Mouse (Mus musculus) forelimb bud, embryonic 11.5 days (tissue): ENCODE measurements around the gene Mast4.

ENCODE experiments used
- DNase-seq: peaks from one replicate; pipeline ENCODE4 v3.0.0-alpha.2; 2012; ENCODE audit warnings: low read depth, low spot score

Gene Mast4

DNA sequence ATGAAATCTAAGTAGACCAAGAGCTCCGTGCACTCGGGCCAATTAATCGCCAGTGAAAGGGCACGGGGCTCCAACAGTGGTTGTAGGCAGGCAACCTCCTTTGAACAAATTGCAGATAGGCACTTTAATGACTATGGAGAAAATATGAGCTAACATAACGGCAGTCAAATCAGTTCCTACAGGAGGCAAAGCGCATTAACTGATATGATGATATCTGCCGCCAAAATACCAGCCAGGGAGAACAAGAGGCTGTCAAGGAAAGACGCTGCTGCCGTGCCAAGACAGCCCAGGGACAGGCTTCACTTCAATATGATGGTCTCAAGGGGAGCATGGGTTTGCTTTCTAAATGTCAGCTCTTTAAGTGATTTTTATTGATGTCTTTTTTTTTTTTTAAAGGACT is 401.9 kb downstream of the Mast4 start:
- no peak for DNase-seq

DNA sequence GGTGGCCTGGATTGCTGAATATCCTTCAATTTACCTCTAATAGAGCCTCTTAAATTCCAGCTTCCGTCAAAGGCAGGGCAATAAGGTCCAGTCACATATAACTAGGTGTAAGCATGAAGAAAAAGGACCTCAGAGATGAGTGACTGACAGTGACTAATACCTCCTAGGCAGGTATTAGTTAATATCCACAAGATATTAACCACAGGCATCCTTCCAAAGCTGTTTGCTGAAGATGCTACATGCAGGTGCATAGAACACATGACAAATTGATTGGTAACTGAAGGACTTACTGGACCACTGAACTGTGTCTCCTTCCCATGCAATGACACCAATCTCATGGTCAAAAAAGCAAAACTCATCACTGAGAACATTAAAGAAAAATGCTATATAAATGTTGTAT is 402.3 kb downstream of the Mast4 start:
- DNase-seq: no peak

DNA sequence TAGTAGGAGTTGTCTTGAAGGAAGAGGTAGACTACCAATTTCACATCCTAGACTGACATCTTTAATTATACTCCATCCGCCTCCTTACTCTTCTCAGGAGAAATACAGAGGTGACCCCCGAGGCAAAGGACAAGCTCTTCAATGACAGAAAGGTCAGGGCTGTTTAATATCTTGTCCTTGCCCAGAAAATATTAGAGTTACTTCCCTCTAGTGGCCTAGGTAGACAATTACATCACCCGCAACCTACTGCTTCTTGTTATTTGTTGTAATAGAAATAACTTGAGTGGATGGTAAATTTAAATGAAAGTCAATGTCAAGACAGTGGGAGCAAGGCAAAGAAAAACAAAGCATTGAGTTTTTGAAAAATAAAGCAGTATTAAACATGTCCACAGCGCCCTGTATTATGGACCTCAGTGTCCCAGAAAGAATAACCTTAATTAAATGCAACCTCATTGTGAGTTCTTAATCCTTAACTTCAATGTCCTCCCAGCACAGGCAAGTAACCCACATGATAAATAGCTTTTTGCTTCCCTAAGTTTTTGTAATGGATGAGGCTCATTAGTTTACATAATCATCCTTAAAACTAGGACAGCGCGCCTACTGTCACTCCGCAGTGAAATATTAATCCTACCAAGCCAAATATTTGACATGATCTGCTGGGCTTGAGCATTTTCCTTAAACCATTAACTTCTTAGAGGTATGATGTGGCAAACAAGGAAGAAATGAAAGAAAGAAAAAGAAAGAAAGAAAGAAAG is 408.3 kb downstream of the Mast4 start:
- no peak for DNase-seq

DNA sequence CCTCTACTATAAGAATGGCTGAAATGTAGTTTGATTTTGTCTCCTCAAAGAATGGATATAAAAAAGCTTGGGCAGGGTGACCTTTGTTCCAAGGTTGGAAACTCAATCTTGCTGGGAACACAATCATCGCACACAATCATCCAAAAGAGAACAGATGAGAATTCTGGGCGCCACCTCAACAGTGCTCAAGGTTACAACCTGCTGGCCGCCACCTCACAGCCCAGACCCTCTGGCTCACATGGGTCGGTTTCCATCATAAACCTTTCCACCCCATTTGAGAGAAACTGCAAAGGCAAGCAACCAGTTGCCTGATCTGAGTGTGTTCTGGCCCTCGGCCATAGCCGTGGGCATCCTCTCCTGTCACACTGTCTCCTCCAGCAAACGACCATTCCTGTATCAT is 414.6 kb downstream of the Mast4 start:
- DNase-seq: no peak

DNA sequence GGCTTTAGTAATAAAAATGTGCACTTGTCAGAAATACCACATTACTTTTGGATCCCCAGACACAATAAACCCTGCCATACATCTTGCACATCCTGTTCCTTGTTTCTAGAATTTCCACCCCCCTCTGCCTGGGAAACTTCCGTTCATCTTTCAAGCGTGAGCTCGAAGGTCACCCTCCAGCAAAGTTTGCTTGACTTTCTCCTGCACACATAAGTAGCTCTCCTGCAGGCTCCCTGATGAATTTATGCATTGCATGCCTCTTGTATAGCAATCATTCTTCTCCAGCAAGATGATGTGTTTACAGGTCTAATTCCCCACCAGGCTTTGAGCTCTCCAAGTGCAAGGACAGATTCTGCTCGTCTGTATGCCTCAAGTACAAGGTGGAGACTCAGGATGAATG is 415.7 kb downstream of the Mast4 start:
- no peak for DNase-seq

DNA sequence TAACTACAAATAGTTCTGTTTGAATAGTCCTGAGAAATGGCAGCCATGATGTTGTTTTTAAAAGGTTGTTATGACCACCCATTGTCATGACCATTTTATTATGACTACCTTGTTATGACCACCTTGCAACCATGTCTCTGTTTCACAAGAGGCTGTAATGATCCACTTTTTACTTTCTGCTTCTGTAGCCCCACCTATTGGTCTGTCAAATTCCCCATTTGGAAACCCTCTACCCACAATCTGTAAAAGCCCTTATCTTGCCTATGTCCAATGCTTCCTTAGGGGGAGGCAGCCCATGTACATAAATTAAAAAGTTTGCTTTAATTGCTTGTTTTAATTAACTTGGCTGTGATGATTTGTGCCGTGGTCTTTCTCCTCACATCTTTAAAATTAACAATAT is 419.0 kb downstream of the Mast4 start:
- DNase-seq: no peak

DNA sequence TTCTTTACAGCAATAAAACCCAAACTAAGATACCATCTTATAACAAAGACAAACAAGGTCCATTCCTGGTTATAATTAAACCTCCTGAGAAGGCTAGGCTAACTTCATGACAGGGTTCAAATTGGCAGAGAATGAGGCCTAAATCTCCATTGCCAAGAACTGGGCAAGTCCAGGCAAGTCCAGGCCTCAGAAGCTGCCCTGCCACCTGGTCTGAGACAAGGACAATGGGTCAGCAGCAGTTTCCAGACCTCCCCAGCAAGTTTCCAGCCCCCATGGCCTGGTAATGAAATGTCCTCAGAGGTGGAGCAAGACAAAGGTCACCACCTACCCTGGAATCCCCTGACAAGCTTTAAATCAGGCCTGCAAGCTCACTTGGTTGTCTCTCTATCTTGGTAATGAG is 419.5 kb downstream of the Mast4 start:
- no peak for DNase-seq

DNA sequence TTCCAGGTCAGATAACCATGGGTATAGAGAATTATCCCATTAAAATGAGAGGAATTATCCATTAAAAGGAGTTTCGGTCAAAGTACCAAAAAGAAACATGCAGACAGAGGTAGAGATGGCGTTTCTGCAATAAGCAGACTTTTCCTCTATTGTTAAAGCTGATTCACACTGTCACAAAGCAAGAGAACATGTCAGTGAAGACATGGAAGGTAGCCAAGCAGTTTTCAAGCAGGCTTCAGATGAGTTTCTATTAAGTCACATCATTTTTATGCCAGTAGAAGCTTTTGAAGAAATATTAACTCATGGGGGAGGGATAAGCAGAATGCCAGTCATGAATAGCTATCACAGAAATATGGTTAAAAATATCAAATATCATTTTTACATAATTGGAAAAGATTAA is 420.4 kb downstream of the Mast4 start:
- DNase-seq: no peak

DNA sequence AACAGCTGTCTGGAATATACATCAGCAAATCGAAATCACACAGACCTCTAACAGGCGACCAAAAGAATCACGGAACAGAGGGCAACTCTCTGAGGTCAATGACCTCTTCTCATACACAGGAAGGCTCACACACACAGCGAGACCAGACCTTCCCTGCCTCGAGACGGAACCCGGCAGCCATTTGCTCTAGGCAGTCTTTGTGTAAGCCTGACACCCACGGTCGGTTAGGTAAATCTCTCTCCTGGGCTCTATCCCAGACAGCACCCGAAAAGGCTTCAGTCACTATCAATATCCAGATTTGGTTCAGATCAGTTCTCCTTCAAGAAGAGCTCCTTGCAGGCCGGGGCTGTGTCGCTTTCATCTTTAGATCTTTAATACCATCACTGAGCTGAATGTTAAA is 421.4 kb downstream of the Mast4 start:
- no peak for DNase-seq

DNA sequence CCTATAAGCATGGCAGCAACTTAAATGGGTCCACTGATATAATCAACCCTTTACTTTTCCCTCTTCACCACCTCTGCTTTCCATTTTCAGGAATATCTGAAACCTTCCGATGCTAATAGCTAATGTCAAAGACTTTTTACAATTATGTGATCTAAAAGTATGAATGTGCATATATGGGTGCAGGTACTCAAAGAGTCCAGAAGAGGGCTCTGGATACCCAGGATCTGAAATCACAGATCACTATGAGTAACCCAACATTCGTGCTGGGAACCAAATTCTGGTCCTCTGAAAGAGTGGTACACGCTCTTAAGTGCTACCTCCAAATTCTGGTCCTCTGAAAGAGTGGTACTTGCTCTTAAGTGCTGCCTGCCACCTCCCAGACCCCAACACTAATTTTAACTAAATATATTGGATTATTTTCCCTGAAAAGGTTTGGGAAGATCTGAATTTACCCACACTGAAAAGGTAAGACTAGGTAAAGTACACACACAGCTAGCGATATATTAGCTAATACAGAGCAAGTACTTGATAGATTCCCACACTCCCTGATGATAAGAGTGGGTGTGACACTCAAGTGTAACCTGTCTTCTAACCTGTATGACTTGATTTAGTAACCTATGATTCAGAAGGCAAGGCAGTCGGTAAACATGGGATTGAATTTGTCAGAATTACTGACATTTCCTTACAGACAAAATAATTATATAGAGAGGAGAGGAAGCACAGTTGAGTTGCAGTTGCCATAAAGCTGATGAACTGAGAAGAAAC is 424.5 kb downstream of the Mast4 start:
- no peak for DNase-seq

DNA sequence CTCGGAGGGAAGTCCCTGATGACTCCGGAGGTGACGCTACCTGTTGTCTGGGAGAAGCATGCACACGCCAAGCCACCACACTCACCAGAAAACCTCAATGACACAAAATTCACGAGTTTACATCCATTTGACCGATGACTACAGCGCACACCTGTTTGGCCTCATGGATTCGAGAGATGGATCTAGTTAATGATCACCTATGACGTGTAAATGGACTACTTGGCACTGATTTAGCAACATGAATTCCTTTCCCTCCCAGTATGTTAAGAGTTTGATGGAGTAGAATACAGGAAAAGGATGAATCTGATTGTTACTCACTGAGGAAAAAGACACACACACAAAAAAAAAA is 427.7 kb downstream of the Mast4 start:
- no peak for DNase-seq

DNA sequence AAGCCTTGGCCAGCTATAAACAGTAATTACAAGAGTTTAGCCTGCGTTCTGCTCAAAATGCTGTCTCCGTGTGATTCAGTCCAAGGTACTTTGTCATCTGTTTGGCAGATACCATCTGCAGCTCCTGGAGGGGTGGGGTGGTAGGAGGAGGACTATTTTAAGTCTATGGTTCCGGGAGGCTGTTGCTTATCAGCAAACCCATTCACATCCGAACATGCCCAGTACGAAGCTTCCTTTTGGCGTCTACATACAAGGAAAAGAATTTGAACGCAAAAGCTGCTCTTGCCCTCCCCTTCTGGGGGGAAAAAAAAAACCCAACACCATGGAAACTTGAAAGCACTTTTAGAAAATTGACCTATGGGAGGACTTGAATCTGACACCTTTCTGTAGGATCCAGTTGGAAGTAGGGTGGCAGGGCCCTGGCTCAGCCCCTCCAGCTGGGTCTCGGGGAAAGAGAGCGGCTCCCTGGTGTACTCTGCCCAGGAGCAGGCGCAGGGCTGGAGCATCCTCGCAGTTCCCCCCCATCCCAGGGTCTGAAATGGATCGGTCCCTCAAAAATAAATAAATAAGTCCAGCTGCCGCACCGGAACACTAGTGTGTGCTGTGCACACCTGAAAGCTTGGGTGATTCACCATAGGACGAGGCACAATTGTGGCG is 428.2 kb downstream of the Mast4 start:
- peak; percentile 91 for DNase-seq

DNA sequence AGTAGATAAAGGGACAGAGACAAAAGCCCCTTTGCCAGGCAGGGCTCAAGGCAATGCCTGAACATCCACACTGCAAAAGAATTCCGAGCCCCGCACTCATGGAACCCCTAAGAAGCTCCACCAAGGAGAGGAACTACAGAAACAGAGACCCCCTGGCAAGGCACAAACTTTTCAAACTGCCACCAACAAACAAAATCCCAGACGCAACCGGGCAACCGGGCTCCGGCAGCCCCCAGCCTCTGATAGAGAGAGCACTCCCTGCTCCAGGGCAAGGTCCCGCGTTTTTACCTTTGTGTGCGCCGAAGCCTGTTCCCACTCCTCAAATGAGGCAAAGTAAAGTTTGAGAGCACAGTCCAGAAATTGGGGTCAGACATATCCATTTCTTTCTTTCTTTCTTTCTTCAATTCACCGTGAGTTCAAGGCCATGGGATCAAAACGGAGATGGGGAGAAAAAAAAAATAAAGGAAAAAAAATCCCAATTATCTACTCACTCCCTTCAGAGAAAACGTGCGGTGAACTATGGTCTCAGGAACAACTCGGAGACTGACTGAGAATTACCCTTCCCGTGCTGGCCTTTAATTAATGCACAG is 428.8 kb downstream of the Mast4 start:
- DNase-seq: no peak

DNA sequence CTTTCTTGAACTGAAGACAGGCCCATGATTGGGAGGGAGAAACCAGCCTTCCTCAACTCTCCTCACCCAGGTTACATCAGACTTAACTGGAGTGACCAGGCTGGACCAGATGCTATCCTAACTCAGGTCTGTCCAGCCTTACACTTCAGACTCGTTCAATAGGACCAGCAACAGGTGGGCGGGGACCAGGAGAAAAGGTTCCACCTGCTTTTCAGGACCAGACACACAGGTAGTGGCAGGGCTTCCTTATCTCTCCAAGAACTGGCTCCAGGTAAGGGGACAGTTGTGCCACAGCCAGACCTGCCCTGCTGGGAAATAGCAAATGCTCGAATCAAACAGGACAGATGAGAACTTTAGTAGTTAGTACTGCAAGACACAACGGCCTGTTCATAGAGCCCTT is 430.6 kb downstream of the Mast4 start:
- DNase-seq: no peak

DNA sequence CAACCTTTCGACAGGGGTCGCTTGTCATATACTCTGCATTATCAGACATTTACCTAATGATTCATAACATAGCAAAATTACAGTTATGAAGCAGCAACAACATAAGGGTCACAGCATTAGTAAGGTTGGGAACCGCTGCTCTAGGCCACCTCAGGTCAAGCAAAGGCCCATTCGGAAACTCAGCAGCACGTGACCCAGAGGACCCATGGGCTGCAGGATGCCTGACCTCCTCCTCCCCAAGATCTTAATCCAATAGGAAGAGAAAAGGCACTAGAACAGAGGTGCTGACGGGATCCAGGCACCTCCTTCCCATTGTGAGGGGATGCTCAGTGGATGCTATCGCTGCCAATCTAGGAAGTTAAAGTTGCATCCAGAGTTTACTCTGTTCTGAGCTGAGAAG is 432.2 kb downstream of the Mast4 start:
- DNase-seq: no peak

DNA sequence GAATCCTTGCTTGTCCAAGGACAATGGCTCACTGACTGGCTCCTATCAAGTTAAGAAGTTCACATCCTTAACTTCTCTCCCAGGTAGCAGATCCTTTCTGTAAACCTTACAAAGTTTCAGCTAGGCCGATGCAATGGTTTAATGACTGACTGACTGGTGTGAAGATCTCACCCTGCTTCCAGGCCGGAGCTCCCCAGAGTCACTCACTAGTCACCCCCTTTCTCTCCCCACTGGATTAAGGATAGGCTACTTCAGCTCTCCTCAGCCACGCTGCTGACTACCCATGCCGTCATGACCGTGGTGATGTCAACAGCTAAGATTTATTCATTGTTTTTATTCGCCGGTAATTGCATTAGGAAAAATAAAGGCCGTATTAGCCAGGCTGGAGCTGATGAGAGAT is 433.8 kb downstream of the Mast4 start:
- DNase-seq: no peak

DNA sequence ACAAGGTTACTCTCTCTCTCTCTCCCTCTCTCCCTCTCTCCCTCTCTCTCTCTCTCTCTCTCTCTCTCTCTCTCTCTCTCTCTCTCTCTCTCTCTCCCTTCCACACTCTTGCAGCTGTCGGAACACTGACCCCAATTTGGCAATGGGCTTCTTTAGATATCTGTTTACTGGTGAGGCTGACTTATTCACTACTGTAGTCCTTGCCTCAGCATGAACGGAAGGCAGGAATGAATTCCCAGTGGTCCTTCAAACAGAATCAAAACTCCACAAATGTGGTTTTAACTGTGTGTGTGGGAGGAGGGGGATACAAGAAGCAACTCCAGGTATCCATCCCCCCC is 434.2 kb downstream of the Mast4 start:
- no peak for DNase-seq

DNA sequence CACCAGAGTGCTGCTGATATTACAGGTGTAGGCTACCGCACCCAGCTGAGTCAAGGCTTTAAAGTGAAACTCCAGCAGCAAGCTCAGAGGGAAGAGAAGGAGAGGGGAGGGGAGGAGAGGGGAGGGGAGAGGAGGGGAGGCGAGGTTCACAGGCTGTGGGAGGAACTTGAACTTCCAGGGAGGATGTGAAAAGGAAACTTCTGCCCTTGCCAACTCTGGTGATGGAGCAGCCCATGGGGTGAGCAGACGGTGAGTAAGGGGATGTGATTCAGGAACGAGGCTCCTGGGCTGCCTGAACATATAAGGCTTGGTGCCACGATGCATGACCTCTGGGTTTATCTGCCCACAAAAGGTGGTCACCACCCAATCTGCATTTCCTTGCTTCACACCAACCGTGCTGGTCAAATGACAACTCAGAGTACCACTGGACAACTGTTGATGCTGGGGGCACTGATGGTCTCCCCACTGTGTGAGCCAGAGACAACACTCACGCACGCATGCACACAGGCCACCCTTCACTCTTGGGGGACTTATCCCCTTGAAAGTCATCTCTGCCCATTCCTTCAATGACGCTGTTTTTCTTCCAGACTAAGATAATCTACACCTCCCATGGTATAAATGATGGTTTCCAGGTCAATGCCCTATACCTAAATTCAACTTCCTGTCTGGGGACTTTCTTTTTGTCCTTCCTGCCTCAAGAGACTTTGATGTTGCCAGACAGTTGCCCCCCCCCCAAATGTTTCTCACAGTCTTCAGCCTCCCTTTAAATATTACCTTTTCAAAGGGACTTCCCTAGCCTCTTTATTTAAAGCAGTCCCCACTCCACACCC is 434.8 kb downstream of the Mast4 start:
- no peak for DNase-seq

DNA sequence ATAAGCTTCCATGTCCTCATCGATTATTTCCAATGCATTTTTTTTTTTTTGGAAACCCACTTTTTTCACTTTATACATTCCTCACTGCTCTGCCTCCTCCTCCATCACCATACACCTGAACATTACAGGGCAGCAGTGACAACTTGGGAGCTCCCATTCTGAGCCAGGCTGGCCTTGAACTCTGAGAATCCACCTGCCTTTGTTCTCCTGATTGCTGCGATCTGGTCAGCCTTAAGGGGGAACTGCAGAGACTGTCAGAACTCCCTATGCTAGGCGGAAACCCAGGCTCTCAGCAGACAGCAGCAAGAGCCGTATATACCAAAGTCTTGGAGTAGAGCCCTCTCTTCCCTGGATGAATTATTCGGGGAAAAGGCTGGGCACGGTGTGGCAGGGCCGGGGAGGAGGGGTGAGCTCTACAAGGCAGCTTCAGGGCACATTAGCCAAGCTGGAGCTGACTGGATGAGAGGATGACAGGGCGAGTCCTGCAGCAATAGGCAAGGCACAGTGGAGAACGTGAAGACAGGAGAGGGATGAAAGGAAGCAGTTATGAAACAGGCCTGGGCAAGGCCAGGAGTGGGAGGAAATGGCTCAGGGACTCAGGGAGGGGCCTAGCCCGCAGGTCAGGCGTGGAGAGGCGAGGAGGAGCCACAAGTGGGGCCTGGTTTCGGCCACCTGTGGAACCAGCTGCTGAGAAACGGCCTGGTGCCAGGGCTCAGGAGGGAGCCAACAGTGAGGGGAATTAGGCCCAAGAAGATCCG is 435.7 kb downstream of the Mast4 start:
- DNase-seq: no peak

DNA sequence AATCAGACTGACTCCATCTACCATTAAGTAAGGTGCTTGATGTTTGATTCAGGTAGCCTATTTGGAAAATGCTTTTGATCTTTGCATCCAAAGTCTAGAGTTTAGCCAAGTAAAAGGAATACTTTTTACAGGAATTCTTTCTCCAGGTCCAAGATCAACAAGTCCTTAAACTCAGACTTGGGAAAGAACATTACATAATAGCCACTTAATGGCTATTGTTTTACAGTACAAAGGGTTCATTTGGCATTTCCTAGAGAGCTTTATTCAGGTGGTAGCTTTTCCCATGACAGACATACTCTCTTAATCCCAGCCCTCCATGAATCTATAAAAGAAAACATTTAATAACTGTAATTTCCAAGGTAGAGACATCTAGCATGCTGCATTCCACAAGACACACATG is 438.0 kb downstream of the Mast4 start:
- no peak for DNase-seq

DNA sequence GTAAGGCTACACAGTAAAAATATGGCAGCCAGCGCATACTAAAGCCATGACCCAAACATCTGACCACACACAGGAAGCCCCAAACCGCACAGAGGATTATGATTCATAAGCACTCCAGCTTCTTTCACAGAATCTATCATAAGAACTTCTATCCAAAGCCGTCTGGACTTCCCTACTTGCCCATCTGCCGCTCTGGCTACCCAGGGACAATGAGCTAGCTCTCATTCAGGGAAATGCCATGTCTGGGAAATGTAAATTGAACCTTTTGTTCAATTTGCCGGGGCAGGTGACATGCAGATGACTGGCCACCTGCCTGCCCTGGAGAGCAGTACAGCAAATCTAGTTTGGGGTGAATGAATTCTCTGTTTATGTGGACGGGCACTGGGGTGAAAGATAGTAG is 438.4 kb downstream of the Mast4 start:
- no peak for DNase-seq
